Mouse (Mus musculus): ENCODE results near the gene Smim6.

Gene Smim6

GRCm38 (mm10) chr11:115900561-115901337, 11.1 kb upstream of the Smim6 start:
- no peak for DNase-seq (ENCODE audit: low read depth, low spot score)

- DNase-seq (ENCODE audit: low read depth, low spot score) = no peak
These were observed 10.3 kb upstream of the Smim6 start for GRCm38 (mm10) chr11:115901338-115902161.

- DNase-seq (ENCODE audit: low read depth, low spot score) = no peak
These were observed 9.6 kb upstream of the Smim6 start for GRCm38 (mm10) chr11:115902177-115902576.

GRCm38 (mm10) chr11:115902831-115903230, 9.0 kb upstream of the Smim6 start:
- no peak for DNase-seq (ENCODE audit: low read depth, low spot score)

- DNase-seq (ENCODE audit: low read depth, low spot score) = no peak
These were observed 8.2 kb upstream of the Smim6 start for GRCm38 (mm10) chr11:115903384-115904230.

GRCm38 (mm10) chr11:115904231-115904955, 7.4 kb upstream of the Smim6 start:
- no peak for DNase-seq (ENCODE audit: low read depth, low spot score)

- no peak for DNase-seq (ENCODE audit: low read depth, low spot score)
These were observed 6.6 kb upstream of the Smim6 start for GRCm38 (mm10) chr11:115904956-115905790.

GRCm38 (mm10) chr11:115906116-115906515, 5.7 kb upstream of the Smim6 start:
- no peak for DNase-seq (ENCODE audit: low read depth, low spot score)

GRCm38 (mm10) chr11:115906521-115906920, 5.3 kb upstream of the Smim6 start:
- DNase-seq (ENCODE audit: low read depth, low spot score) = no peak

GRCm38 (mm10) chr11:115911134-115911561, 669 bp upstream of the Smim6 start:
- no peak for DNase-seq (ENCODE audit: low read depth, low spot score)

- DNase-seq (ENCODE audit: low read depth, low spot score) = no peak
These were observed 4.8 kb downstream of the Smim6 start for GRCm38 (mm10) chr11:115916579-115916978.

GRCm38 (mm10) chr11:115918637-115919036, 6.8 kb downstream of the Smim6 start:
- DNase-seq (ENCODE audit: low read depth, low spot score) = no peak

GRCm38 (mm10) chr11:115919073-115919472, 7.3 kb downstream of the Smim6 start:
- DNase-seq (ENCODE audit: low read depth, low spot score) = no peak

GRCm38 (mm10) chr11:115920110-115920818, 8.4 kb downstream of the Smim6 start:
- no peak for DNase-seq (ENCODE audit: low read depth, low spot score)

- DNase-seq (ENCODE audit: low read depth, low spot score) = no peak
These were observed 10.2 kb downstream of the Smim6 start for GRCm38 (mm10) chr11:115921986-115922385.

GRCm38 (mm10) chr11:115929031-115929430, 17.2 kb downstream of the Smim6 start:
- no peak for DNase-seq (ENCODE audit: low read depth, low spot score)

- DNase-seq (ENCODE audit: low read depth, low spot score) = no peak
These were observed 18.0 kb downstream of the Smim6 start for GRCm38 (mm10) chr11:115929818-115930217.

- no peak for DNase-seq (ENCODE audit: low read depth, low spot score)
These were observed 19.4 kb downstream of the Smim6 start for GRCm38 (mm10) chr11:115931235-115931634.

- peak; percentile 97 for DNase-seq (ENCODE audit: low read depth, low spot score)
These were observed 21.4 kb downstream of the Smim6 start, which contains the start of the genes Sap30bp and Recql5 for GRCm38 (mm10) chr11:115933108-115933746. Gene Sap30bp (plus strand): TSS chr11:115933282. Gene Recql5 (minus strand): TSS chr11:115933477.
